Mouse (Mus musculus) kidney, embryonic 14.5 days (tissue): ENCODE measurements around the gene Eif2b2. TPM values are rescaled to one million over a fixed set of nuclear protein-coding genes. Genes with fewer than 3 reads are reported as not detected.

Experiments used
- ATAC-seq: fragments of 200-750 bp; cut with Nextera tagmentation; 2 replicates; pipeline ENCODE4 v1.8.0; 2017; ENCODE audit warnings: moderate number of reproducible peaks, mild to moderate bottlenecking, moderate TSS enrichment, moderate library complexity; ENCODE audit not compliant: low FRiP score, low TSS enrichment
- H3K27ac ChIP-seq: fragments of 300-500 bp; sonication (generic); 2 replicates; pipeline ENCODE4 v1.5.1; 2014; ENCODE audit warnings: low read depth, mild to moderate bottlenecking, low read length, moderate library complexity, mixed read lengths
- H3K27me3 ChIP-seq: fragments of 300-500 bp; sonication (generic); 2 replicates; pipeline ENCODE4 v1.6.1; 2014; ENCODE audit warnings: mild to moderate bottlenecking, low read length; ENCODE audit not compliant: control insufficient read depth, insufficient read depth
- H3K36me3 ChIP-seq: fragments of 300-500 bp; sonication (generic); 2 replicates; pipeline ENCODE4 v1.6.1; 2014; ENCODE audit warnings: low read length, mixed read lengths; ENCODE audit not compliant: control insufficient read depth, insufficient read depth
- H3K4me1 ChIP-seq: fragments of 300-500 bp; sonication (generic); 2 replicates; pipeline ENCODE4 v1.6.1; 2014; ENCODE audit warnings: low read length, mixed read lengths; ENCODE audit not compliant: control insufficient read depth, insufficient read depth
- H3K4me2 ChIP-seq: fragments of 300-500 bp; sonication (generic); replicated peaks from 2 replicates; pipeline ENCODE4 v1.6.1; 2014; ENCODE audit warnings: low read depth, mild to moderate bottlenecking, low read length
- H3K4me3 ChIP-seq: fragments of 300-500 bp; sonication (generic); 2 replicates; pipeline ENCODE4 v1.5.1; 2014; ENCODE audit warnings: mild to moderate bottlenecking, low read length
- H3K9ac ChIP-seq: fragments of 300-500 bp; sonication (generic); 2 replicates; pipeline ENCODE4 v1.6.1; 2014; ENCODE audit warnings: low read depth, mild to moderate bottlenecking, low read length, moderate library complexity
- H3K9me3 ChIP-seq: fragments of 300-500 bp; sonication (generic); 2 replicates; pipeline ENCODE4 v1.6.1; 2016; ENCODE audit warnings: low read length; ENCODE audit not compliant: control insufficient read depth
- WGBS: fragments of 180-500 bp; shearing (Covaris S2); extraction: QIAGEN DNeasy Blood & Tissue Kit; methylation state at CpG from one replicate; pipeline ENCODE4 v1.1.7; 2014; 5-methylcytosine and 5-hydroxymethylcytosine counted together
- polyA plus RNA-seq: library from polyadenylated mRNA; unstranded; fragments of >200 nt; fragmentation: Nextera tagmentation; extraction: Ambion mirVana; gene quantifications from 2 replicates; pipeline ENCODE4 v1.2.1, GENCODE M21; 2014

Gene Eif2b2
- polyA plus RNA-seq = 95.7 and 105 TPM in 2 replicates

- ATAC-seq = peak; percentile 100
Observed at GRCm38 (mm10) chr12:85219236-85219904, at the start of gene Eif2b2. Eif2b2 (plus strand) TSS chr12:85219481.

GRCm38 (mm10) chr12:85169877-85170276 is 49.4 kb upstream of the Eif2b2 start:
- H3K4me3 ChIP-seq = no peak overlapping the region
- H3K9me3 ChIP-seq = no peaks in the 10 kb centered on the region
- H3K36me3 ChIP-seq = peaks cover 9% of the 10 kb centered on the region
- no peak overlapping the region for H3K9ac ChIP-seq
- no peaks in the 10 kb centered on the region; the same call in 1 of the 2 replicates for H3K27me3 ChIP-seq
- 65% methylated on average over 3 of the region's 3 CpGs for WGBS
- peaks cover 2% of the 10 kb centered on the region; the same call in 1 of the 2 replicates for H3K4me1 ChIP-seq
- no peak overlapping the region for H3K27ac ChIP-seq
- no peak overlapping the region for H3K4me2 ChIP-seq
- peak; percentile 5; the same call in 1 of the 2 replicates for ATAC-seq

More at GRCm38 (mm10) chr12:85219236-85219904, at the start of gene Eif2b2:
- peaks cover 16% of the 10 kb centered on the region for H3K4me1 ChIP-seq
- H3K9ac ChIP-seq = peak within 1 kb of the TSS; percentile 72
- H3K4me3 ChIP-seq = peak within 1 kb of the TSS; percentile 94
- H3K27ac ChIP-seq = peak within 1 kb of the TSS; percentile 57
- H3K27me3 ChIP-seq = no peaks in the 10 kb centered on the region
- H3K36me3 ChIP-seq = peaks cover 33% of the 10 kb centered on the region
- H3K4me2 ChIP-seq = peak within 1 kb of the TSS; percentile 75
- H3K9me3 ChIP-seq = no peaks in the 10 kb centered on the region
- WGBS = under 1% methylated on average over 54 of the region's 54 CpGs

GRCm38 (mm10) chr12:85170284-85170947 is 48.9 kb upstream of the Eif2b2 start:
- Histone ChIP-seq H3K9me3 (no peaks in the 10 kb centered on the region), H3K4me2 (no peak overlapping the region), H3K4me3 (no peak overlapping the region), H3K36me3 (peaks cover 9% of the 10 kb centered on the region), H3K27me3 (no peaks in the 10 kb centered on the region; the same call in 1 of the 2 replicates), H3K9ac (no peak overlapping the region), H3K27ac (no peak overlapping the region), H3K4me1 (peaks cover 6% of the 10 kb centered on the region; the same call in 1 of the 2 replicates)
- 85% methylated on average over 11 of the region's 11 CpGs for WGBS
- ATAC-seq = no peak

GRCm38 (mm10) chr12:85170948-85171307 is 48.4 kb upstream of the Eif2b2 start:
- whole genome bisulfite sequencing = 85% methylated on average over 3 of the region's 3 CpGs
- no peaks in the 10 kb centered on the region; the same call in 1 of the 2 replicates for H3K27me3 ChIP-seq

GRCm38 (mm10) chr12:85174016-85174415 is 45.3 kb upstream of the Eif2b2 start:
- no peak overlapping the region for H3K27ac ChIP-seq
- H3K4me1 ChIP-seq = peaks cover 31% of the 10 kb centered on the region
- no peaks in the 10 kb centered on the region; the same call in 1 of the 2 replicates for H3K27me3 ChIP-seq
- 74% methylated on average over 7 of the region's 7 CpGs for WGBS
- no peaks in the 10 kb centered on the region for H3K36me3 ChIP-seq
- no peak overlapping the region for H3K9ac ChIP-seq
- no peak for ATAC-seq
- no peak overlapping the region for H3K4me3 ChIP-seq
- no peaks in the 10 kb centered on the region for H3K9me3 ChIP-seq
- no peak overlapping the region; the same call in 1 of the 2 replicates for H3K4me2 ChIP-seq

More at GRCm38 (mm10) chr12:85170948-85171307, 48.4 kb upstream of the Eif2b2 start:
- Histone ChIP-seq H3K9me3 (no peaks in the 10 kb centered on the region), H3K36me3 (peaks cover 9% of the 10 kb centered on the region), H3K4me2 (no peak overlapping the region), H3K27ac (no peak overlapping the region), H3K4me3 (no peak overlapping the region), H3K4me1 (peaks cover 11% of the 10 kb centered on the region), H3K9ac (no peak overlapping the region)
- no peak for ATAC-seq

- no peak; the same call in 1 of the 2 replicates for ATAC-seq
- Histone ChIP-seq H3K36me3 (no peaks in the 10 kb centered on the region), H3K27ac (peak overlapping the region; percentile 51; the same call in 1 of the 2 replicates), H3K27me3 (no peaks in the 10 kb centered on the region; the same call in 1 of the 2 replicates), H3K9ac (peak overlapping the region; percentile 55; the same call in 1 of the 2 replicates), H3K4me1 (peaks cover 31% of the 10 kb centered on the region), H3K9me3 (no peaks in the 10 kb centered on the region), H3K4me2 (peak overlapping the region; percentile 73), H3K4me3 (peak overlapping the region; percentile 33)
- WGBS = 29% methylated on average over 16 of the region's 16 CpGs
Observed at GRCm38 (mm10) chr12:85175087-85175675, 44.1 kb upstream of the Eif2b2 start.

GRCm38 (mm10) chr12:85175926-85176845 is 43.1 kb upstream of the Eif2b2 start:
- Histone ChIP-seq H3K27me3 (no peaks in the 10 kb centered on the region; the same call in 1 of the 2 replicates), H3K4me3 (peak overlapping the region; percentile 33), H3K27ac (peak overlapping the region; percentile 51; the same call in 1 of the 2 replicates), H3K36me3 (no peaks in the 10 kb centered on the region), H3K9me3 (no peaks in the 10 kb centered on the region), H3K4me1 (peaks cover 31% of the 10 kb centered on the region), H3K4me2 (peak overlapping the region; percentile 73), H3K9ac (peak overlapping the region; percentile 55)
- WGBS = 10% methylated on average over 11 of the region's 11 CpGs
- ATAC-seq = peak; percentile 82
